Mouse (Mus musculus) megakaryocyte, embryonic 14.5 days (primary cell): ENCODE results near the gene Crebbp.

ENCODE experiments used
- FLI1 ChIP-seq: IDR thresholded peaks from 2 replicates; pipeline ENCODE4 v1.6.1; 2012; ENCODE audit warnings: low read length, inconsistent platforms, mixed read lengths
- GATA1 ChIP-seq: IDR thresholded peaks from 3 replicates; pipeline ENCODE4 v1.6.1; 2012; ENCODE audit warnings: mixed read lengths, low read length, inconsistent platforms, borderline replicate concordance

DNA sequence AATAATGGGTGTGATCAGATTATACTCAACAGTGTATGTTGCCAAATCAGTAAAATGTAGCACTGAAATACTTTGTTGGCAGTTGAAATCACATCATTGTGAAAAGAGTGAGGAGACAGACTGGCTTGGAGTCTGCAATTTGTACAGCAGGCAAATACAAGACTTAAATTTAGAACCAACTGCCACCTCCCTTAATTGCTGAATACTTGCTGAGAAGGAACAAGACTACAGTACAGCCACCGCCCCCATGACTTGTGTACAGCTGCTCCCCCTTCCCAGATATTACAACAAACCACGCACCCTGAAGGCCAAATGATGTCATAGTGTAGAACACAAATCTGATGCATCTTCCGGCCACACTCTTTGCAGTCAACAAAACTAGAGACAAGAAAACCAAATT, 117.7 kb downstream of the Crebbp start:
- TF ChIP-seq GATA1, result no peak
- no peak for TF ChIP-seq FLI1
